Mouse (Mus musculus) liver, embryonic 14.5 days (tissue): ENCODE results near the gene Ube2h. TPM values are rescaled to one million over a fixed set of nuclear protein-coding genes. Genes with fewer than 3 reads are reported as not detected.

Experiments used
- ATAC-seq: fragments of 200-750 bp; cut with Nextera tagmentation; 2 replicates; pipeline ENCODE4 v1.8.0; 2017; ENCODE audit warnings: moderate number of reproducible peaks, mild to moderate bottlenecking, moderate library complexity; ENCODE audit not compliant: insufficient read depth
- DNase-seq, 3 experiments: peaks; one replicate each; pipeline ENCODE4 v3.0.0-alpha.2; 2012 to 2013; ENCODE audit warnings: low read depth in 3 of 3, low spot score in 3 of 3
- H3K27ac ChIP-seq: fragments of 300-500 bp; sonication (generic); 2 replicates; pipeline ENCODE4 v1.5.1; 2014; ENCODE audit warnings: moderate library complexity, mild to moderate bottlenecking, control low read depth, inconsistent platforms
- H3K27me3 ChIP-seq: fragments of 300-500 bp; sonication (generic); 2 replicates; pipeline ENCODE4 v1.6.1; 2014; ENCODE audit warnings: mild to moderate bottlenecking, low read length, moderate library complexity; ENCODE audit not compliant: control insufficient read depth, insufficient read depth
- H3K36me3 ChIP-seq: fragments of 300-500 bp; sonication (generic); replicated peaks from 2 replicates; pipeline ENCODE4 v1.6.1; 2014; ENCODE audit warnings: low read depth; ENCODE audit not compliant: control insufficient read depth, insufficient read depth
- H3K4me1 ChIP-seq, 2 experiments: fragments of 200-500 bp in 1 of 2; fragments of 300-500 bp in 1 of 2; sonication (generic) in 1 of 2; replicated peaks; 2 replicates each; pipeline ENCODE4 v1.6.1; 2012 to 2014; ENCODE audit warnings: antibody characterized with exemption in 1 of 2, inconsistent platforms in 1 of 2, low read length in 1 of 2; ENCODE audit not compliant: control insufficient read depth in 2 of 2, insufficient read depth in 2 of 2
- H3K4me2 ChIP-seq: fragments of 300-500 bp; sonication (generic); 2 replicates; pipeline ENCODE4 v1.6.1; 2014; ENCODE audit warnings: low read depth, mild to moderate bottlenecking, control low read depth, moderate library complexity
- H3K4me3 ChIP-seq, 2 experiments: fragments of 200-500 bp in 1 of 2; fragments of 300-500 bp in 1 of 2; sonication (generic) in 1 of 2; 2 replicates each; pipeline ENCODE4 v1.5.1; 2012 to 2014; ENCODE audit warnings: low read depth in 2 of 2, low read length in 2 of 2, mild to moderate bottlenecking in 2 of 2, control low read depth in 1 of 2, inconsistent platforms in 1 of 2, moderate library complexity in 1 of 2; ENCODE audit not compliant: insufficient read depth in 1 of 2
- H3K9ac ChIP-seq: fragments of 300-500 bp; sonication (generic); replicated peaks from 2 replicates; pipeline ENCODE4 v1.6.1; 2014; ENCODE audit warnings: mild to moderate bottlenecking, control low read depth, moderate library complexity
- H3K9me3 ChIP-seq: fragments of 300-500 bp; sonication (generic); 2 replicates; pipeline ENCODE4 v1.6.1; 2016; ENCODE audit warnings: low read length, mixed read lengths; ENCODE audit not compliant: control insufficient read depth
- CTCF ChIP-seq: IDR thresholded peaks from 2 replicates; pipeline ENCODE4 v1.5.1; 2016; ENCODE audit warnings: antibody characterized with exemption, low read depth, control low read depth
- EP300 ChIP-seq: IDR thresholded peaks from 2 replicates; pipeline ENCODE4 v1.6.1; 2016; ENCODE audit warnings: antibody characterized with exemption, low read depth
- WGBS: fragments of 180-500 bp; shearing (Covaris S2); extraction: QIAGEN DNeasy Blood & Tissue Kit; methylation state at CpG from one replicate; pipeline ENCODE4 v1.1.7; 2014; ENCODE audit not compliant: insufficient replicate concordance; 5-methylcytosine and 5-hydroxymethylcytosine counted together
- polyA plus RNA-seq, 2 experiments: library from polyadenylated mRNA; depleted of rRNA in 1 of 2; stranded (reverse) in 1 of 2; unstranded in 1 of 2; fragments of >200 nt; fragmentation: Nextera tagmentation in 1 of 2; extraction: Ambion mirVana in 1 of 2; gene quantifications; 2 replicates each; pipeline versions ENCODE4 v1.2.1 to v1.2.3; 2012 to 2014

Ube2h gene
- polyA plus RNA-seq, 2 experiments: 18.7 to 27.4 TPM

GRCm38 (mm10) chr6:30276882-30277281 is 27.5 kb downstream of the Ube2h start:
- no peak overlapping the region for H3K4me3 ChIP-seq
- DNase-seq: no peak
- H3K27me3 ChIP-seq: no peaks in the 10 kb centered on the region
- no peak for ATAC-seq
- H3K36me3 ChIP-seq: peaks cover 45% of the 10 kb centered on the region
- no peaks in the 10 kb centered on the region for H3K9me3 ChIP-seq
- H3K4me1 ChIP-seq: peaks cover 19 to 28% of the 10 kb centered on the region in 2 experiments
- TF ChIP-seq EP300 (no peak), CTCF (no peak)
- H3K27ac ChIP-seq: no peak overlapping the region
- WGBS: 80% methylated on average over 7 of the region's 7 CpGs
- no peak overlapping the region for H3K4me2 ChIP-seq
- H3K9ac ChIP-seq: no peak overlapping the region

DNA sequence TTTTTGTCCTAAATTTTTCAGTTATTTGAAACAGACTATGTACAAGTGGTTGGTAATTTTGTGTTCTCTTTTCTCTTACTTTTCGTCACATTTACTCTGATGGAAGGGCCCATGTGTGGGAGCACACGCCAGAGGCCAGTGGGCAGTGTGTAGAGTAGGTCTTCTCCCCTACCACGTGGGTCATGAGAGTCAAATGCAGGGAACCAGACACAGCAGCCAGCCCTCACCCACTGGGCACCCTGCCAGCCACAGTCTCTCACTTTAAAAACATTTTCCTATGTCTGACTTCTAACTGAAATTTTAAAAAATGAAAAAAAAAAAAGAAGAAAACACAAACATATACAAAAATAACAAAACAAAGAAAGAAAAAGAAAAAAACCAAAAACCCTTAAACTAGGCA is 28.0 kb downstream of the Ube2h start:
- H3K27me3 ChIP-seq: no peaks in the 10 kb centered on the region
- H3K9me3 ChIP-seq: no peaks in the 10 kb centered on the region
- ATAC-seq: no peak
- no peak for DNase-seq
- TF ChIP-seq EP300 (no peak), CTCF (no peak)
- H3K9ac ChIP-seq: no peak overlapping the region
- peaks cover 48% of the 10 kb centered on the region for H3K36me3 ChIP-seq
- WGBS: 76% methylated on average over 3 of the region's 3 CpGs
- H3K4me3 ChIP-seq: no peak overlapping the region
- peaks cover 19 to 28% of the 10 kb centered on the region in 2 experiments for H3K4me1 ChIP-seq
- no peak overlapping the region for H3K27ac ChIP-seq
- H3K4me2 ChIP-seq: no peak overlapping the region

- peaks cover 52% of the 10 kb centered on the region for H3K36me3 ChIP-seq
- H3K27me3 ChIP-seq: no peaks in the 10 kb centered on the region
- peaks cover 19 to 28% of the 10 kb centered on the region in 2 experiments for H3K4me1 ChIP-seq
- peak overlapping the region; percentile 50 for H3K9ac ChIP-seq
- H3K4me2 ChIP-seq: peak overlapping the region; percentile 52
- TF ChIP-seq CTCF (no peak), EP300 (0 out of 2 replicates have a peak, but pooled peaks have one; percentile 27)
- peak overlapping the region; percentile 13 for H3K27ac ChIP-seq
- no peaks in the 10 kb centered on the region for H3K9me3 ChIP-seq
- no peak overlapping the region for H3K4me3 ChIP-seq
- peak; percentile 38 to 47 (median 43) for DNase-seq
- peak; percentile 83 for ATAC-seq
- 52% methylated on average over 5 of the region's 5 CpGs for WGBS
These were observed 29.0 kb downstream of the Ube2h start for GRCm38 (mm10) chr6:30275159-30275847.

- Histone ChIP-seq H3K4me1 (peaks cover 19 to 28% of the 10 kb centered on the region in 2 experiments), H3K27me3 (no peaks in the 10 kb centered on the region), H3K4me3 (no peak overlapping the region), H3K4me2 (no peak overlapping the region), H3K36me3 (peaks cover 33% of the 10 kb centered on the region), H3K9me3 (no peaks in the 10 kb centered on the region), H3K9ac (no peak overlapping the region), H3K27ac (no peak overlapping the region)
- 62% methylated on average over 3 of the region's 3 CpGs for WGBS
- ATAC-seq: no peak
- TF ChIP-seq EP300 (no peak), CTCF (no peak)
- no peak for DNase-seq
These were observed 31.4 kb downstream of the Ube2h start for GRCm38 (mm10) chr6:30272911-30273310.

GRCm38 (mm10) chr6:30272338-30272905 is 31.9 kb downstream of the Ube2h start:
- 86% methylated on average over 11 of the region's 11 CpGs for WGBS
- ATAC-seq: no peak
- no peak for TF ChIP-seq EP300
- TF ChIP-seq CTCF: no peak

More at GRCm38 (mm10) chr6:30272338-30272905, 31.9 kb downstream of the Ube2h start:
- no peaks in the 10 kb centered on the region for H3K9me3 ChIP-seq
- H3K4me2 ChIP-seq: no peak overlapping the region
- no peak overlapping the region for H3K4me3 ChIP-seq
- peaks cover 30% of the 10 kb centered on the region for H3K36me3 ChIP-seq
- no peak overlapping the region for H3K27ac ChIP-seq
- DNase-seq: no peak
- no peaks in the 10 kb centered on the region for H3K27me3 ChIP-seq
- H3K4me1 ChIP-seq: peaks cover 19 to 28% of the 10 kb centered on the region in 2 experiments
- no peak overlapping the region for H3K9ac ChIP-seq
